Mouse (Mus musculus) gonadal fat pad, adult 2 months (tissue): ENCODE measurements at regions not wholly inside any gene's neighbourhood (a gene's known extent, or its start where the extent isn't known, plus 50 kb on each side); places are given as distances from the start of the nearest gene placed in this dataset.
"Not testable (repeated sequence)": the region's sequence is repeated elsewhere in the genome, so short reads cannot be mapped to it uniquely, and the experiment has no call there.

Experiments used
- DNase-seq: peaks from one replicate; pipeline ENCODE4 v3.0.0-alpha.2; 2012; ENCODE audit warnings: low read depth

- not testable (repeated sequence) for DNase-seq
These were observed 52.3 kb upstream of the Cttnbp2 start for GRCm38 (mm10) chr6:18566934-18567333.

GRCm38 (mm10) chr6:18569221-18569620 lies 54.6 kb upstream of the Cttnbp2 start:
- no peak for DNase-seq

GRCm38 (mm10) chr6:18578501-18578900 lies 63.9 kb upstream of the Cttnbp2 start:
- DNase-seq: no peak

- no peak for DNase-seq
These were observed 74.8 kb upstream of the Cttnbp2 start for GRCm38 (mm10) chr6:18589436-18589835.

GRCm38 (mm10) chr6:18596680-18597079 lies 82.0 kb upstream of the Cttnbp2 start:
- no peak for DNase-seq

GRCm38 (mm10) chr6:18599626-18600025 lies 85.0 kb upstream of the Cttnbp2 start:
- no peak for DNase-seq

GRCm38 (mm10) chr6:18601926-18602325 lies 87.3 kb upstream of the Cttnbp2 start:
- peak; percentile 60 for DNase-seq

GRCm38 (mm10) chr6:18621372-18622262 lies 107.0 kb upstream of the Cttnbp2 start:
- DNase-seq: no peak

- no peak for DNase-seq
These were observed 113.9 kb upstream of the Cttnbp2 start for GRCm38 (mm10) chr6:18628591-18628990.

- no peak for DNase-seq
These were observed 119.0 kb upstream of the Cttnbp2 start for GRCm38 (mm10) chr6:18633540-18634200.

GRCm38 (mm10) chr6:18639712-18640383 lies 125.2 kb upstream of the Cttnbp2 start:
- no peak for DNase-seq

- no peak for DNase-seq
These were observed 134.4 kb upstream of the Cttnbp2 start for GRCm38 (mm10) chr6:18648898-18649591.

- no peak for DNase-seq
These were observed 136.7 kb upstream of the Cttnbp2 start for GRCm38 (mm10) chr6:18651319-18651718.

- DNase-seq: peak; percentile 24
These were observed 137.5 kb upstream of the Cttnbp2 start for GRCm38 (mm10) chr6:18652006-18652601.

- DNase-seq: no peak
These were observed 139.6 kb upstream of the Cttnbp2 start for GRCm38 (mm10) chr6:18654275-18654674.

- no peak for DNase-seq
These were observed 141.6 kb upstream of the Cttnbp2 start for GRCm38 (mm10) chr6:18656202-18656601.

- no peak for DNase-seq
These were observed 142.2 kb upstream of the Cttnbp2 start for GRCm38 (mm10) chr6:18656772-18657401.

- DNase-seq: no peak
These were observed 150.0 kb upstream of the Cttnbp2 start for GRCm38 (mm10) chr6:18664687-18665086.

- DNase-seq: no peak
These were observed 151.3 kb upstream of the Cttnbp2 start for GRCm38 (mm10) chr6:18665992-18666391.

GRCm38 (mm10) chr6:18666543-18666942 lies 151.9 kb upstream of the Cttnbp2 start:
- no peak for DNase-seq

- no peak for DNase-seq
These were observed 156.0 kb upstream of the Cttnbp2 start for GRCm38 (mm10) chr6:18670677-18671076.
